Mouse (Mus musculus) bone marrow macrophage, adult 2 months (primary cell): ENCODE measurements around the gene Sufu. TPM values are rescaled to one million over a fixed set of nuclear protein-coding genes. Genes with fewer than 3 reads are reported as not detected.

Source experiments
- H3K27ac ChIP-seq: 2 replicates; pipeline ENCODE4 v1.5.1; 2012; ENCODE audit warnings: low read depth, low read length; ENCODE audit not compliant: insufficient read depth
- H3K4me1 ChIP-seq: 2 replicates; pipeline ENCODE4 v1.6.1; 2012; ENCODE audit warnings: low read length; ENCODE audit not compliant: control insufficient read depth, insufficient read depth
- H3K4me3 ChIP-seq: 2 replicates; pipeline ENCODE4 v1.5.1; 2012; ENCODE audit warnings: mild to moderate bottlenecking, low read length, moderate library complexity; ENCODE audit not compliant: insufficient read depth
- CTCF ChIP-seq: IDR thresholded peaks from 2 replicates; pipeline ENCODE4 v1.5.1; 2012; ENCODE audit warnings: low read depth, mild to moderate bottlenecking, low read length, moderate library complexity
- POLR2A ChIP-seq: IDR thresholded peaks from 2 replicates; pipeline ENCODE4 v1.6.1; 2012; ENCODE audit warnings: mild to moderate bottlenecking, low read depth, low read length, borderline replicate concordance
- polyA plus RNA-seq: library from polyadenylated mRNA; stranded (reverse); fragments of >200 nt; gene quantifications from 2 replicates; pipeline ENCODE4 v1.2.4, GENCODE M21; 2012; ENCODE audit not compliant: missing spikeins, insufficient read depth, insufficient read length

The Sufu gene
- polyA plus RNA-seq = 14.7 and 15.1 TPM in 2 replicates

DNA sequence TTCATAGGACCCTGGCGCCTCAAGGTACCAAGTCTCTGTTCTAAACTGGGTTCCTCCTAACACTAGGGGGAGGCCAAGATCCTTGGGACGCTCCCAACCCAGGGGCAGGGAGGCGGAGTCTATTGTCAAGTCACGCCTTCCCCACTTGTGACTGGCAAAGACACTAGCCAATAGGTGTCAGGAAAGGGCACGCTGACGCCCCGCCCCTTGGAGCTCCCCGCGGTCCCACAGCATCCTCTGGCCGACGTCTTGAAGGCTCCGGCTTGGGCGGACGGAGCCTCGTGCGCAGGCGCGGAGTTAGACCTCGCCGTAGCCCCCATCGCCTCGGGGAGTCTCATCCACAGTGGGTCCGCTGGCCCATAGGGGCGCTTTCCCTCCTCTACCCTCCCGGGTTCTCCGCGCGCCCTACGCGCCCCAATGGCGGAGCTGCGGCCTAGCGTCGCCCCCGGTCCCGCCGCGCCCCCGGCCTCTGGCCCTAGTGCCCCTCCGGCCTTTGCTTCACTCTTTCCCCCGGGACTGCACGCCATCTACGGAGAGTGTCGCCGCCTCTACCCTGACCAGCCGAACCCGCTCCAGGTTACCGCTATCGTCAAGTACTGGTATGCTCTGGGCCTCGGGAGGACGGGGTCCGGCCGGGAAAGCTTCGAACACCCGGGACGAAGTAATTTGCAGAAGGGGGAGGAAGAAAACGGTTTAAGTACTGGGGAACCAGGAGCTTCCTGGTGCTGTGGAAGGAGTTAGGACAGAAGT lies at the start of gene Sufu:
Gene Sufu (plus strand): TSS at position 211 of the 750 bp plus-strand sequence.
- H3K4me1 ChIP-seq = peaks cover 21% of the 10 kb centered on the region
- H3K27ac ChIP-seq = peak within 1 kb of the TSS; percentile 25
- peak within 1 kb of the TSS; percentile 87 for H3K4me3 ChIP-seq
- TF ChIP-seq POLR2A (no peak), CTCF (0 out of 2 replicates have a peak, but pooled peaks have one; percentile 22)

GRCm38 (mm10) chr19:46347146-46347545 lies 49.5 kb upstream of the Sufu start:
- peaks cover 38% of the 10 kb centered on the region for H3K4me1 ChIP-seq
- H3K4me3 ChIP-seq = no peak overlapping the region
- H3K27ac ChIP-seq = no peak overlapping the region
- TF ChIP-seq CTCF (no peak), POLR2A (no peak)

DNA sequence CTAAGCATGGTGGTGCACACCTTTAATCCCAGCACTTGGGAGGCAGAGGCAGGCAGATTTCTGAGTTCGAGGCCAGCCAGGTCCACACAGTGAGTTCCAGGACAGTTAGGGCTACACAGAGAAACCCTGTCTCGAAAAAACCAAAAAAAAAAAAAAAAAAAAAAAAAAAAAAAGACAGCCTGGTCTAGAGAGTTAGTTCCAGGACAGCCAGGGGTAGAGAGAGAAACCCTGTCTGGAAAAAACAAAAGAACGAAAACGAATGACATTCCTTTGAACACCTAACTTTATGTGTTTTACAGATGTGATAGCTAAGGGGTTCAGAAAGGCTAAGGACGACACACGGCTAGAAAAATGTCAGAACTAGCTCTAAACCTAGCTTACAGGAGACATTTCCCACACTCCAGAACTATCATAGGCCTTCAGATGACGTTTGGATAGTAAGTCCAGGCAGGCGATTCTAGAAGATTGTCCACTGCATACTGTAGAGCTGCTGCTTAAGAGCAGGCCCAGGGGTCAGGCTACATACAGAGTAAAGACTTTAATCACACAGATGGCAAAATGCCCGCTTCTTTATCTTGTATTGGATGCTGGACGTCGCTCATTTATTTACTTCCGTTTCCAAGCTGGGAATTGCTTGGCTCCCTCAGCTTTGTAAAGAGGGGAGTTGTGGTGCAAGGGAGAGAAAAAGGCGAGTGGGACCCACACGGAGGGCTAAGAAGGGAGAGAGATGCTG lies 48.6 kb upstream of the Sufu start:
- H3K27ac ChIP-seq = peak overlapping the region; percentile 55

GRCm38 (mm10) chr19:46348761-46349458 lies 47.8 kb upstream of the Sufu start:
- peak overlapping the region; percentile 55 for H3K27ac ChIP-seq
- H3K4me1 ChIP-seq = peaks cover 34% of the 10 kb centered on the region
- TF ChIP-seq CTCF = no peak
- TF ChIP-seq POLR2A = no peak
- H3K4me3 ChIP-seq = peak overlapping the region; percentile 82

More for the DNA sequence above, 48.6 kb upstream of the Sufu start:
- Histone ChIP-seq H3K4me1 (peaks cover 38% of the 10 kb centered on the region), H3K4me3 (peak overlapping the region; percentile 82)
- TF ChIP-seq POLR2A (no peak), CTCF (no peak)

DNA sequence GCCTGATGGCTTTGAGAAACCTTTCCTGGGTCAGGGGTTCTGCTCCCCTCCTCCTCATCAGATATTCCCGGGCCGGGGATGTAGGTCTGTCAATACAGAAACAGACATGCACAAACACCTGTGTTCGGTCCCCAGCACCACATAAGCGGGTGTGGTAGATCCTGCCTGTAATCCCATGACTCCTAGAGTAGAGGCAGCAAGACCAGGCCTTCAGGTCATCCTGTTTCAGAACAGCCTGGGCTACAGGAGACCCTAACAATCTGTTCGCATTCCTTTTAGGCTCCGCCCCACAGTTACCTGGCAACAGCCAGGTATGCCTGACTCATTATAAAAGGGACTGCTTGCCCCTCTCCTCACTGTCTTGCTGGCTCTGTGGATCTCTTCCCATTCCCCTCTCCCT lies 47.1 kb upstream of the Sufu start:
- TF ChIP-seq CTCF (no peak), POLR2A (no peak)
- H3K27ac ChIP-seq = no peak overlapping the region
- peak overlapping the region; percentile 82 for H3K4me3 ChIP-seq
- peaks cover 30% of the 10 kb centered on the region for H3K4me1 ChIP-seq

DNA sequence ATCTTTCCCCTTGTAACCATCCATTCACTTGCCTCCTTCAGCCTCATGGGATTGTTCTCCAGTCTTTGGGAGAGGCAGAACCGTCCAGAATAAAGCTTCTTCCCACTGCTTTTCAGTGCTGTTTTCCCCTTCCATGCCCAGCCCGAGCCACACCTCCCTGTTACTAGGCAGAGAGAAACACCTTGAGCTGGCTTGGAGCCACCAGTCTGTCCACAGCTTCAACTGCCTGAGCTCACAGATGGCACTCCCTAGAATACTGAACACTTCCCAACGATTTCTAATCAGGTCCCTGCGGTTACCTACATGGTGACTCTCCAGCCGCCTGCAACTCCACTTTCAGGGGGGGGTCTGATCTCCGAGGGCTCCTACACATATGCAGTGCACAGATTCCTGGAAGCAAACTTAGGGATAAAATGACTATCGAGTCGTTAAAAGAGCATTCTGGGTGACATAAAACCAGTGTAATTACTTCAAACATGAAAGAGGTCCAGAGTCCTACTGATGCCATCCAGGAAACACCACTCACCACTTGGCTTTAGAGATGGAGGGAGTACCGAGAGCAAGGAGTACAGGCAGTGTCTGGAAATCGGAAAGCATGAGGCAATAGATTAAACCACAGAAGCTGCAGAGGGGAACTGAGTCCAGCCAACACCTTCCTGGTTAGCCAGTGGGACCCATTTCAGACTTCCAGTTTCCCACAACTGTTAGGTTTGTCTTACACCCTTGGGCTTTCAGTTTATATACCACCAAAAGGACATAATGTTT lies 46.3 kb upstream of the Sufu start, which contains the start of gene 2310034G01Rik:
Gene 2310034G01Rik (minus strand): TSS at position 135 of the 765 bp plus-strand sequence.
- peak within 1 kb of the TSS; percentile 19; the same call in 1 of the 2 replicates for H3K27ac ChIP-seq
- H3K4me3 ChIP-seq = peak within 1 kb of the TSS; percentile 82
- TF ChIP-seq CTCF = no peak
- TF ChIP-seq POLR2A = no peak
- peaks cover 24% of the 10 kb centered on the region for H3K4me1 ChIP-seq

DNA sequence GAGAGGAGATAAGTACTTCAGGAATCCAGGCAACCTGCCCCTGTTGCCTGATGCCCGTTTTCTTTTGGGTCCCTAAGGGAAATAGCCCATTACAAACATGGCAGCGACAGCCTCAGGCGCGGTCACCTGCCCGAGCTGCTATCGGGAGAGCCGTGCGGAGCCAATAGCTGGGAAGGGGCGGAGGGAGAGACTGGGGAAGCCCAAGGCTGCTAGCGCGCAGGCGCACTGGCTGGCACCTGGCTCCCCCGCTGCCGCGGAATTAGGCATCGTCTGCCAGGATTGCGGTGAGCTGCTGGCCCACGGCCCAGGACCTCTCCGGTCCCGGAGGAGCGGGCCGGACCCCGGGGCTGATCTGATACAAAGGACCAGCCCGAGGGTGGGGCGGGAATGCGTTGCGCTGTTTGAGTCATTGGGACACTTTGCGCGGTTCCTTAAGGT lies 40.0 kb upstream of the Sufu start:
- H3K27ac ChIP-seq = peak overlapping the region; percentile 26
- H3K4me1 ChIP-seq = peaks cover 22% of the 10 kb centered on the region
- no peak for TF ChIP-seq POLR2A
- no peak for TF ChIP-seq CTCF

DNA sequence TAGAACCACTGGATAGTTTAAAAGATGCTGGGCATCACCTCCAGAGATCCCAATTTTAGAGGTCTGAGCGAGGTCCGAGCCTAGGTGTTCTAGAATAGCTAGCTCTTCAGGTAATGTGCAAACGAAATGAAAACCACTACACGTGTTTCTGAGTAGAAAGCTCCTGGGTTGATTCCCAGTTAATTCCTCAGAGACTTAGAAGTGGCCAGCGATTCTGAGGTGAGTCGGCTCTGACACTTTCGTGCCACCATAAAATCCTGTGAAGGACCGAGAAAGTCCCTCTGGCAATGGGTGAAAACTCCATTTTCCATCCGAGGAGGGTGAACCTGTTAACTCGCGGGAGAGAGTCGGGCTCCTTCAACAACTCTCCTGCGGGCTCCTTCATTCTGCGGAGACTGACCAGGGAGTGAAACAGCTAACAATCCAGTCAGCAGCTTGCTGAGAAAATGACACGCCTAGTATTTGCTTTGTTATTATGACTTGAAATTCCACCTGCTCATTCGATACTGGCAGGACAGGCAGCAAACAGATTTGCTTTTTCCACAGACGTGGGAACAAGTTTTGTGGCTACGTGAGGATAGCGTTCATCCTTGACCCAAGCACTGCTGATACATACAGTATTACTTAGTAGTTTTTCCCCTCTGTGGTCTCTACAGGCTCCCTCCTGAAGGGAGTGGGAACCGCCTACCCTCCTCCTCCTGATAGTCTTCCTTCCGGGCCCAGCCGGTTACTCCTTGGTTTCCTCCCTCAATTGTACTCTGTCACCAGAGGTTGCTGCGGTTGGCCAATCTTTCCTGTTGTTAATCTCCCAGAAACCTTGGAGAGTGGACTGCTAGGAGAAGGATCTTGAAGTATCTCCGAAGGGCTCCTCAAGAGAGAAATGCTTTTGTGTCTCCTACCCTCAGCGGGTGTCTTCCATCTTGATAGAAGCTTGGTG lies 39.1 kb upstream of the Sufu start:
- TF ChIP-seq CTCF (no peak), POLR2A (no peak)
- peak overlapping the region; percentile 79 for H3K4me3 ChIP-seq
- H3K27ac ChIP-seq = peak overlapping the region; percentile 32
- peaks cover 22% of the 10 kb centered on the region for H3K4me1 ChIP-seq

More for the DNA sequence above, 40.0 kb upstream of the Sufu start:
- H3K4me3 ChIP-seq = peak overlapping the region; percentile 79
